Mouse (Mus musculus): ENCODE measurements around the gene Ntpcr.

Ntpcr gene

DNA sequence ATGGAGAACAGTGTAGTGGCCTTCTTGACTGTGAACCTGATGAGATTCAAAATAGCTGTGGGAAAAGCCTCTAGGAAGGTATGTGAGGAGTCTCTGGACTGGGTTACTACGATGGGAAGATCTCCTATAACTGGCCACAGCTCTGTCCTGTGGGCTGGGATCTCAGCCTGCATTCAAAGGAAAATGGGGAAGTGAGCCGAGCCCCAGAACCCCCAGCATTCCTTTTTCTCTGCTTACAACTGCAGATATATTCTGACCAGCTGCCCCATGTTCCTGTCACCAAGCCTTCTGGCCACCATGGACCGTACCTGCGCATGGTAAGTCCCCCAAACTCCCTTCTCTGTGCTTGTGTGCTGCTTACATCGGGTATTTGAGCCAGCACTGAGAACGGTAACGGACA, at the start of gene Ntpcr:
TSS of gene Ntpcr (plus strand) at position 218 of the 400 bp plus-strand sequence.
- no peak for DNase-seq (ENCODE audit: low spot score)

DNA sequence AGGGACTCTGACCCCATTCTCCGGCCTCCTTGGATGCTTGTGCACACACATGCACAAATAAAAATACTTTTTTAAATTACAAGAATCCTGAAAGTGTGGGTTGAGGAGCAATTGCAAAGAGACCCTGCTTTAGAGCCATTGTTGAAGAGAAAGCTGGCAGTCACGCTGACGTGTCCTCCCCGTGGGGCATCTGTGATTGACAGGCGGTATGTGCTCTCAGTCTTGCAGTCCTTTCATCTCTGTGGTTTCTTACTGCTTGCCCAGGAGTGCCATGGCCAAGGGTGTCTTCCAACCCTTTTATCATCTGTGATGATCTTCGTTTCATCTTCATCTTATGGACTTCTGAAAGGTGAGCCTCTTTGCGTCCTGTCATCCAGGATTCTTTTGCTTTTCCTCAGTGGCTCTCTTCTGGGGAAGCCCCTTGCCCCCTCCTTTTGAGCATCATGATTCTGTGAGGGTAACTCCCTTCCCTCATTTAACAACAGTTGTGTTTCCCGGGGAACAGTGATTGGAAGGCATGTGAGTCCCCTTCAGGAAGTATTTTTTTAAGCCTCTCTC, 48.8 kb upstream of the Ntpcr start:
- no peak for DNase-seq (ENCODE audit: low spot score)

DNA sequence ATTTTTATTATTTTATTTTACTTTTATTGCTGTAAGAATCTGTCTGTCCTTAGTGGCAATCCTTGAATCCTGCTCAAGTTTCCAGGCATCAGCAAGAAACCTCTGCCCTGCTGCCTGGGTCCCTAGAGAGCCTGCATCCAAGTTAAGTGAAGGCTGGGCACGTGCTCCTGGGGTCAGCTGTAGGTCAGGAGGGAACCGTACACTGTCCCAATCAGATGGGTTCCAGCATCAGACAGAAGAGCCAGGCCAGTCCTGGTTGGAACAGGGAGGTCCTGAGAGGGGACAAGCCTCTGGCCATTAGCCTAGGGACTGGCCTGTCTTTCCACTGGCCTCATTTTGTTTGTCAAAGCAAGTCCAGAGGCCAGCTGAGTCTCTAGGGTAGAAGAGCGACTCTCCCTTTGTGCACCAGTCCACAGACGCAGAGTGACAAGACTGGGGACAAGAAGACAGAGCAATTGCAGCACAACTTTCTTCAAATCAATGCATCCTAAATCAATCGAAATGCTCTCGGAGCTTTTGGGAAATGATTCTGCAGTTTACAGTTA, 44.5 kb upstream of the Ntpcr start:
- DNase-seq (ENCODE audit: low spot score) = peak; percentile 35

DNA sequence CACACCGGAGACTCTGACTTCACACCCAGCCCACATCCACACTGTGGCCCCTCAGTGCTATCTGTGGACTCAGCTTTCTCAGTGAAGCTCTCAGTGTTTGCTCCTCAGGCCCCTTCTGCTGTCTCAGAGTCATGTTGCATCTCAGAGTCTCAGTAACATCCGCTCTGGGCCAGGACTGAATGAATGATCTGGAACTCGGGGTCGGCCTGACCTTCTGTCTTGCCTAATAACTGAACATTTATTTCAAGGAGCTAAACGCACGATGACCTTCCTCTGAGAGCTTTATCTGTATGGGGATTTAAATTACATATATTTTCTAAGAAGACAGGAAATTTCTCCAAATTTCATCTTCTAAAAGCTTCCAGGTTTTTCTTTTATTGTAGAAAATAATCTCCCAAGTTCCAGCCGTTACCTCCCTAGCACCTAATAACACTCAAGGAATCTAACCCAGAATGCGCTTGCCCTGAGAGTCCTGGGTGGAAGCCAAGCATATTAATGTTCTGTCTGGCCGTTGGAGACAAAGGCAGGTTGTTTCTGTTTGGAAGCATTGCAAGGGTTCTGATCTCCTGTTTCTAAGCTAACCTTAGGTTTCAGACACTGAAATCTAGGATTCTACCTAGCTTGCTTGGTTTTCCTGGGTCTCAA, 43.4 kb upstream of the Ntpcr start:
- no peak for DNase-seq (ENCODE audit: low spot score)

DNA sequence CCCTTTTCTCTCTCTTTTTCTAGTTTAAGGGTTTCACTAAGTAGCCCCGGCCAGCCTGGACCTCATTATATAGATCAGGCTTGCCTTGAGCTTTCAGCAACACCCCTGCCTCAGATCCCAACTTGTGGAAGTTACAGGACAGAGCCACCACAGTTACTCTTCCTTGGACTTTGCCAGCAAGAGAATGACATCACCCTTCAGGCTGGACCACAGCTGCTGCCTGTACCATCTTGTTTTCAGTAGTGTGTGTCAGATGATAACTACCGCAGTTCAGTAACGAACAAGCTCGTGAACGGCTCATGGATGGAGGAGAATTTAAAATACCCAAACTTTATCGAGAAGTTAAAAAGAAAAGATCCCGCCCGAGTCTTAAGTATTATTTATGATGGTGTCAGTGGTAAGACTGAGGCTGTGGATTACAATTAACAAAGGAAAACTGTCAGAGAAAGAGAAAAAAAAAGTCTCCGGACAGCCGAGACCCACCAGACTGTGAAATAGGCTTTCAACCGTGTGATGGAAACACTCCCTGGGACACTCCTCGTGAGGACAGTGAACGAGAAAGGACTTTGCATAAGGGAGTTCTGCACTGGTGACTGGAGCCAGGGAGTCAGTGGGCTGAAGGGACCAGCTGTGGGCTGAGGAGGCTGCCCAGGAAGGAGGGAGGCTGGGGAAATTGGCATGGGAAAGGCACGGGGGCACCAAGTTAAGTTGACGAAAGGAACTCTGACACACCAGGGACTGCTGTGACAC, 39.4 kb upstream of the Ntpcr start:
- DNase-seq (ENCODE audit: low spot score) = no peak

DNA sequence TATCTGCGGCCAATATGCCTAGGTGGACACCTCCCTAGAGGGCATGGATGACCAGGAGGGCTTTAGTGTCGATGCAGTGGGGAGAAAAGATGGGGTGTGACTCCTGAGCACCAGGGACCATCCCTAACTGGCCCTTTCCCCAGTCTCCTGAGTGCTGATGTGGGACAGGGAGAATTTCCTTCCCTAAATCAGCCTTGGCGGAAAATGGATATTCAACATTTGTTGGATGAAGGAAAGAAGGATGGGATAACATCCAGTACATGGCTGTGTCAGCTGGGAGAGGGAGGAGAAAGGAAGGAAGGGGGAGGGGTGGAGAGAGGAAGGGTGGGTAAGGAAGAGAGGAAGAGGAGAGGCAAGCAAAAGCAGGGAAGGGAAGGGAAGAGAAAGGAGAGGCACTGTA, 38.8 kb upstream of the Ntpcr start:
- DNase-seq (ENCODE audit: low spot score) = no peak

DNA sequence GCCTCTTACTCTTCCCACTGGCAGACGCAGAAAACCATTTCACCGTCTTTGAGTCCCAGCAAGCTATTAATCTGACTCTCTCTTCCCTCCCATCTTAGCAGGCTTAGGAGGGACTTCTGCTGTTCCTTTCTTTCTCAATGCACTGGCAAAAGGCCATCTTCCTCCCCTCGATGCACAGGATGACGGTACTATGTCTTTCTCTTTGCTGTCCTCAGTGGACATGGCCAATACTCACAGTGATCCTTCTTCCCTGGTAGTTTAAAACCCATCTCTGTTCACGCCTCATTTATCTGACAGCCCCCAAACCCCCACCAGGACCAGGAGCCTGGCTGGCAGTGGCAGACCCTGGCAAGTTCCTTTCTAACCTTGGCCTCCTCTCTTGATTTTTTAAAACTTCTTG, 37.3 kb upstream of the Ntpcr start:
- no peak for DNase-seq (ENCODE audit: low spot score)

DNA sequence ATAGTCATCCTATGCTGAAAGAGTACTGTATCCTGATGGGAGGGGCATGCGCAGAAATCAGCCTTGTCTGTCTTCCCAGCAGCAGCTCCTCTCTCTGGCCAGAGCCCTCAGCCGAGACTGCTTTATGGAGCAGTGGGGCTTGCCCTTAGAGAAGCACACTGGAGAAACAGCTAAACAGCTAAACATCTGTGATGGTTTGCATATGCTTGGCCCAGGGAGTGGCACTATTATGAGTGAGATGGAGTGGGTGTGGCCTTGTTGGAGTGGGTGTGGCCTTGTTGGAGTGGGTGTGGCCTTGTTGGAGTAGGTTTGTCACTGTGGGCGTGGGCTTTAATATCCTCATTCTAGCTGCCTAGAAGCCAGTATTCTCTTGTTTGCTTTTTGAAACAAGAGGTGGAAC, 36.6 kb upstream of the Ntpcr start:
- DNase-seq (ENCODE audit: low spot score) = no peak

DNA sequence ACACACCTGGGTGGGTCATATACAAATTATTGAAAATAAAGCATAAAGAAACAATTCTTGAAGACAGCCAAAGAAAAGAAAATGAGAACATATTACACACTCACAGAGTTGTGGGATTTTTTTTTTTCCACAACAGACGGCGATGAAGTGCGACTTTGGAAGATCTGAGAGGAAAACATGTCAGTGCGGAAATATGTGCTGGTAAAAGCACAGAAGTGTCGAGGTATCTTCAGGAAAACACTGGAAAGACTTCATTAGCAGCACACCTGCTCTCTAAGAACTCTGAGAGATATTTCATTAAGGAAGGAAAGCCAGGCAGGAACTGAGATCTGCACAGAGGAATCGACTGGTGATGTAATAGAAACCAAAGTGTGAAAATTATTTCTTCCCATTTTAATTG, 33.8 kb upstream of the Ntpcr start:
- DNase-seq (ENCODE audit: low spot score) = no peak

DNA sequence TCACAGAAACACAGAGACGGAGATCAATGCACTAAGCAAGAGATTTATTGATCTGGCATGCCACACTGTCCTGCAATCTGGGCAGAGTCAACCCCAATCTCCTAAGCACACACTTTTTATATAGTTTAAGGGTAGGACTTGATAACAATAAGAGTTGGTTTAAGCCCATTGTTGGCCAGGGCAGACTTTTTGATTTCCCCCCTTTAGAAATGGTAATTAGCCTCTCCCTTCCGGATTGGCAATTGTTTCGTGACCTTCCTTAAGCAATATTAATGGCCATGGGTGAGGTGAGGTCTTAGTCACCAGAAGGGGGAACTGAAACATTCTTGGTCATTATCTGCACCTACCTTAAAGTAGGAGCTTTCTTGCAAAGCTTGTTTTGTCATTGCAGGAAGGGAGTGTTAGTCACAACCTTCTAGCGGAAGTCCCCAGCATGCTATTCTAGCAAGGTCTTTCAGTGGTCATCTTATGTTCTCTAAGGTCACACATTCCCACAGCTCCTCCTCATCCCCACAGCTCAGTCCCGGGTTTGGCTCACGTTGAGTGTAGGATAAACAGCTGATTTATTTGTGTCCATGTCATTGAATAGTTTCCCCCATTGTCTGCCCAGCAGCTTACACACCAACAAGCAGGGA, 30.3 kb upstream of the Ntpcr start:
- no peak for DNase-seq (ENCODE audit: low spot score)

DNA sequence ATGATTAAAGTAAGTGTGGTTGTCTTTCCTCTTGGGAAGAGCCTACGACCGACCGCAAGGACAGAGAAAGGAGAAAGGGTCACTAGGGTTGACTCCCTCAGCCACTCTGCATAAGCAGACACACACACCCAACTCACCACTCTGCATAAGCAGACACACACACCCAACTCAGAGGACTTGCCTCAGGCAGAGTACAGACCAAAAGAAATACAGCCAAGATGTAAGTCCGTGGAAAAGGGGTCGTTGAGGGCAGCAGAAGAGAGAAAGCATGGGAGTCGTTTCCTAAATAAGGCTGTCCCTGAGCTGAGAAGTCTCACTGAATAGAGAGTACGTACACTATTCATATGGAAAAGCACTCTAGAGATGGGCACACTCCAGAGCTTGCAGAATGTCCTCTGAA, 29.4 kb upstream of the Ntpcr start:
- no peak for DNase-seq (ENCODE audit: low spot score)

DNA sequence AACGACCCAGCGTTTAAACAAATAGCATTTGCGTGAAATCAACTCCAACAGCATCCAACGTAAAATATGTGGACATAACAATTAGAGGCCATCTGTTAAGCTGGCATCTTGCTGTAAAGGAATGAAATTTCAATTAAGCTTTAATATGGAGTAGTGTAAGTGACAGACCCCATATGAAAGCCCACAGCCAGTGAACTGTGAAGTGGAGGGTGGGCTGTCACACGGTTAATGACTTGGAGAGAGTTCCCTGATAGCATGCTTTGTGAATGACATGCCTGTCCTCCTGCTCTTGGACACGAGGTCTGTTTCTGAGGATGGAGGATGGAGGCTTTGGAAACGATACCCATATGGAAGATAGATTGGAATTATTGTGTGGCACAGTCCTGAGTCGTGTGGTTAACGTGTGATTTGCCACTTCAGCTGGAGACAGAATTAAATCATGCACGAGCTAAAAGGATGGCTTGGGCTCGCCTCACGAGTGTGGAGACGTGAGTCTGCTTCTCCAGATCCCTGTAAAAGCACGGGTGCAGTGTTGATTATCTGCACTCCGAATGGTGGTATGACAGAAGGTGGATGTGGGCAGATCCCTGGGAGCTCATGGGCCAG, 26.8 kb upstream of the Ntpcr start:
- DNase-seq (ENCODE audit: low spot score) = no peak

DNA sequence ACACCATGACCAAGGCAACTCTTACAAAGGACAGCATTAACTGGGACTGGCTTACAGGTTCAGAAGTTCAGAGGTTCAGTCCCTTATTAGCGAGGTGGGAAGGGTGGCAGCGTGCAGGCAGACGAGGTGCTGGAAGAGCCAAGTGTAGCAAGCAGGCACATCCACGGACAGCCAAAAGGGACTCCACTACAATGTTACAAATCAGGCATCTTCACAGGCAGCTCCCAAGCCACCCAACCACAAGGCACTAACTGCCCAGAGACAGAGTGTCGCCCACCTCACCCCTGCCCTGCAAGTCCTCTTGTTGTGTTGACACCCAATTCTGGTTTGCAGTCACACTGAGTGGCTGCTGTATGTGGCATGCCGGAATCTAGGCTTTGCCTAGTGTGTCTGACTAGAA, 25.3 kb upstream of the Ntpcr start:
- DNase-seq (ENCODE audit: low spot score) = no peak

DNA sequence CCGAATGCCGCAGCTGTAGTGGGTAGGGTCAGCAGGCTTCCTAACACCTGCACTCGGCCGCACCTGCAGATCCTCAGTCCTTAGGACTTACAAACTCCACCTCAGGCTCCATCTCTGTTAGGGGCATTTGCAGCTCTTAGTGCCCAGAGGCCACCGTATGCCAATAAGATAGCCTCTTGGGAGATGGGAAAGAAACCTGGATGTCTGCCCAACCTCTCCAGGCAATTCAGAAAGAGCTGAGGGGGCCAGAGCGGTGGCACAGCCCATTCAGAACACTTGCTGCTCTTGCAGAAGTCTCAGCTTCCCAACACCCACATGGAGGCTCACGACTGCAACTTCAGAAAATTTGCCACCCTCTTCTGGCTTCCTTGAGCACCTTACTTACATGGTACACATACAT, 23.9 kb upstream of the Ntpcr start:
- DNase-seq (ENCODE audit: low spot score) = peak; percentile 52

DNA sequence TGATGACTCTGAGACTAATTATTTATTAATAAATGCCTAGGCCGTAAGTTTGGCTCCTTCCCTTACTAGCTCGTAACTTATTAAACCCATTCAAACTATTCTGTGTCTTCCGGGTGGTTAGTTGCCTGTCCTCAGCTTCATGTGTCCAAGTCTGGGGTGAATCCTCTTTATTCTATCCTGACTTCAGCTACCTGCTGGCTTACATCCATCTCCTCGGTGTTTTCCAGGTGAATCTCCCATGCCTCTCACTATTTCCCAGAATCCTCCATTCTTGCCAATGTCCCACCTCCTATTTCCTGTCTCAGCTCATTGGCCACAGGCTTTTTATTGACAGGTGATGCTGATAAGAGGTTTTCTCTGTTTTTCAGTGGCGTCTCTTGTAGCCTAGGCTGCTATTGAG, 20.6 kb upstream of the Ntpcr start:
- no peak for DNase-seq (ENCODE audit: low spot score)

DNA sequence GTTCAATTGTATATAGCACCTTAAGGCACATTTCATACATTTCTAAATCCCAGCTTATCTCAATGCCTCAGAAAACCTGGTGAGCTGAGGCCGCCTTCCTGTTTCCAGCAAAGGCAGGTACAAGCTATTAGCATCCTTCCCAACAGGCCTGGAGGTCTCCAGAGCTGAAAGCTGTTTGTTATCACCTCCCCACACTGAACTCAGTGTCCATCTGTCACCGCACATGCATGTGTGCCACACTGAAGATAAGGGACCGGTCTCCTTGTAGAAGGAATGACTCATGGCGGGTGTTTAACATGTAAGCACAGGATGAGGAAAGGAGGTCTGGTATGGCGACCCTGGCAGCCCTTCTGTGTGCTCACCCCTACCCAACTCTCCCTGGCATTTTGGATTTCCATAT, 18.2 kb upstream of the Ntpcr start:
- no peak for DNase-seq (ENCODE audit: low spot score)

DNA sequence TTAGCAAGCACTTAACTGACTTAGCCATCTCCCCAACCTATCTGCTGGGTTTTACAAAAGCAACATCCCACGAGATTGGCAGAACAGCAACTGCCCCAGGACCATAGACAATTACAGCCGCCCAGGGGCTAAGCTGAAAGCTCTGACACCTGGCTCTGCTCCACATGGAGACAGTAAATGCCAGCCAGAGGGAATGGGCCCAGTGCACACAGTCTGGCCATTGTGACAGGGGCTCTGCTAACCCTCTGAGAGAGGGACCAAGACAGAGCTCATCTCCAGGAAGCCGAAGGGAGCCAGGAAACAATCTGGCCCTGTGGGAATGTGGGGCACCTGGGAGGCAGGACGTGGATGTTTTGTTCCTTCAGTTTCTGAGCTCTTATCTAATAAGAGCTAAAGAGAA, 13.6 kb upstream of the Ntpcr start:
- peak; percentile 75 for DNase-seq (ENCODE audit: low spot score)

DNA sequence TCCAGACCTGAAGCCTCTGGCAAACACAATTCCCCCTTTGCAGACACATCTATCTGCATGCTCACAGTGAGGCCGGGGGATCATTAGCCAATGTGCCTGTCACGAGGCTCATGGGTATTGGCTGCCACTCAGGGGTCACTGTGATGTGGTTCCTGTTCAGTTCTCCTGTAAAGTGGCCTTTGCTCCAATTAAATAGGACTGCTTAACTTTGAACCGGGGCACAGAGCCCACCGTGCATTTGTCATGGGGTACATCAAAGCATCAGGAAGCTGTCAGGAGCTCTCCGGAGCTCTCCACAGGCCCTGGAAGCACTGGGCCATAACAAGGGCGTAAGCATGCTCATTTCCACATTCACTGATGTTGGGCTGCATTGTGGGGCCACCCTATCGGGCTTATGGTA, 13.2 kb upstream of the Ntpcr start:
- DNase-seq (ENCODE audit: low spot score) = no peak

DNA sequence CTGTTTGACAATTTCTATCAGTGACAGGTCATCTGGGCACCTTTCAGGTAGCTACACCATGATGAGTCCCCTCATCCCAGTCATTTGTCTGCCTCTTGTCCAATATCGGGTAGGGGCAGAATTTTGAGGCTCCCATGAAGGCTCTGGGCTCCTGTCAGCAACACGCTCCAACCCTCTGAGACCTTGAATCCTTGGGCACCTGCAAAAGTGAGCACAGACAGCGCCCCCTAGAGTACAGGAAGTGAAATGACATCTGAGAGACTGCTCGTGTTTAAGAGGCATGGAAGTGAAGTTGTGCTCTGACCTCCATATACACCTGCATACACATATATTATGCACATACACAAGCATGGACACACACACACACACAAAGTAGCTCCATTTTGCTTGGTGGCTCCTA, 10.8 kb upstream of the Ntpcr start:
- no peak for DNase-seq (ENCODE audit: low spot score)

DNA sequence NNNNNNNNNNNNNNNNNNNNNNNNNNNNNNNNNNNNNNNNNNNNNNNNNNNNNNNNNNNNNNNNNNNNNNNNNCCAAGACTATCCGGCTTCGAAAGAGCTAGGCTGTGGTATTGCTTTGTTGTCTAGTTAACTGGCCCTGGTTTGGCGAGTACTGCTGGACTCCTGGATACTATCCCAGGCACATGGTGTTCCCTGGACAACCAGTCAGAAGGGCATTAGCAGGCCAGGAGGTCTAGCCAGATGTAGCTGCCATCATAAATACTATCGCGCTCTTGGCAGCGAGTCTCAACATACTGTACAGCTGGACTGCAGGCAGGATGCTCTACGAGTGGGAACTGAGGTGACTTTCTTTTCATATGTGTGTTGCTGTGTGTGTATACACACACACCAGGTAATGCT, 7.1 kb upstream of the Ntpcr start:
- peak; percentile 56 for DNase-seq (ENCODE audit: low spot score)

DNA sequence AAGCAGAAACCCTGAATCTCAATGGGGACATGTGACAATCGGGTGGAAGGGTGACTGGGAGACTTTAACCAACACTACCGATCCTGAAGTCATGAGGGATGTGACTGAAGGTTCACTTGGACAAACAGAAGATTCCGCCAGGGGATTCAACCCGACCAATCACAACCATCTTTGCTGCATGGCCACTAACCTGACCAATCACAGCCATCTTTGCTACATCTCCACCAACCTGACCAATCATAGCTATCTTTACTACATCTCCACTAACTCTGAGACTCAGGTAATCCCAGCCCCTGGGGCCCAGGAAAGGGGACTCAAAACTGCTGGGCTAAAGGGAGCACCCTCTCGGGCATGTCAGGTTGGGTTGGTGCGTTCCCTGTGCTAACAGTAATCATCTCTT, 6.3 kb upstream of the Ntpcr start:
- no peak for DNase-seq (ENCODE audit: low spot score)

DNA sequence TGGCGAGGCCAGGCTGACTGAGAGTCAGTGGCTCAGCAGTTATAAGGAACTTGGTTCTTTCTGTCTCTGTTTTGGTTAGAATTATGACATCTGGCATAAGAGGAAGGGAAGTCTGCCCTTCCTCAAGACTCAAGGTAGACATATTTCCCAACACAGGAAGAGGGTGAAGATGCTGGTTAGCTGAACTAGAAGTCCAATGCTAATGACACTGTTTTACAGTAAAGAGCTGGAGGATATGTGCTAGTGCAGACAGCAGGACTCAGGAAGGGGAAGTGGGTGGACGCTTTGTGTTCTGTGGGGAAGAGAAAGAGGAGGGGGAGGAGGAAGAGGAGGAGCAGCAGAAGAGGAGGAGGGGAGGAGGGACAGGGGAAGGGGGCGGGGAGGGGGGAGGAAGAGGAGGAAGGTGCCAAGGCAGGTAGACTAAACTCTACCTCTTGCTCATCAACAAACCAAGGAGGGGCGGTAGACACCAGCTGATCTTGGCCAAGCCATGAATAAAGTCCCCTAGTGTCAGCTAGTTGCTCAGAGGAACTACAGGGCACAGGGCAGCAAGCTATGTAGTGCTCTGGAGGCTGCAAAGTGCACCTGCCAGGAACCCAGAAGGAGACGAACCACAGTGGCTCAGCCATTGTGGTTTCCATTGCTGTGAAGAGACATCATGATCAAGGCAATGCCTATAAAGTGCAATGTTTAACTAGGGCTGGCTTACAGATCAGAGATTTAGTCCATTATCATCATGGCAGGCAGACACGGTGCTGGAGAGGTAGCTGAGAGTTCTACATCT, 4.5 kb upstream of the Ntpcr start:
- DNase-seq (ENCODE audit: low spot score) = no peak

Data from MN1 (cell line).